Mouse (Mus musculus): Measurements from ENCODE around the gene Tbl1xr1.

DNA sequence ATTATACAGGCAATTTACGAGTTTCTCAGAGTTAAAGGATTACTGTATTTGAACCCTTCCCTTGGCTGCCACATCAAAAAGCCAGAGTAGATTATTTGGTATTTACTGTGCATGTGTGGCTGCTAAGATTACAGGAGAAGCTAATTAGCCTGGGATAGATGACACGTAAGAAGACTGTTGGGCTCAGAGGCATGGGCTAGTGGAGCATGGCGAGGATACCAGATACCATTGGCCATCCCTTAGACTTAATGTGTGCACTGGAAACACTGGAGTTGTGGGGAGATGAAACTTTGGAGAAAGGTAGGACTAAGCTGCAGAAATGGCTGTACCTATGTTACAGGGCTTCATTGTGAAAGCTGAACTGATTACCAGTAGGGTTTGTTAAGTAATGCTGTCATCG lies 108.8 kb downstream of the Tbl1xr1 start:
- TF ChIP-seq EP300 (IDR thresholded peaks at IDR 0.05; ENCODE audit: insufficient read depth, low read depth, low read length) (no peak), POLR2A (IDR thresholded peaks at IDR 0.05; ENCODE audit: insufficient read depth, low read depth, low read length) (no peak), CTCF (IDR thresholded peaks at IDR 0.05) (no peak)

All from heart, adult 2 months (tissue).